Mouse (Mus musculus) heart, postnatal 4 days (tissue): ENCODE results near the gene Cacna1b. TPM values are rescaled to one million over a fixed set of nuclear protein-coding genes. Genes with fewer than 3 reads are reported as not detected.
A peak's percentile ranks its signal among the peaks of the same experiment; 100 is the strongest.

Experiments used
- DNase-seq: peaks from one replicate; pipeline ENCODE4 v3.0.0; 2021
- total RNA-seq, 2 experiments: library from RNA; stranded (reverse); gene quantifications; 2 replicates each; pipeline ENCODE4 v1.2.3; 2021

The Cacna1b gene
- total RNA-seq, 2 experiments from 2014 or later = 0.21 to 0.27 TPM

DNA sequence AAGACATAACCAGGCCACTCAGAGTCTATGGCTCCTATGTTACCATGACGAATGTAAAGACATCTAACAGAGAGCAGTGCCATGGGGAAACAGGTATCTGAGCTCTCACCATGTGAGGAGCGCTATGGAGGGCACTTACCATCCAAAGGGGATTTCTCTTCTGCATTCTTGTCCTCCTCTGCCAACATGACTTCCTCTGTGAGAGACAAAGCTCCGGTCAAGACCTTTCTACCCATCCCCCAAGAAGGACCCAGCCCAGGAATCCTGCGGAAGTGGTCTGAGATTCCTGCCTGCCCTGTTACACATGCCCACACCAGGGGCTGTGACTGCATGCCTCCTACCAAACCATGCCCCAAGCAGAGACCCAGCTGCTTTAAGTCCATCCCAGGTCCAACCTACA is 44.0 kb downstream of the Cacna1b start:
- DNase-seq = no peak

DNA sequence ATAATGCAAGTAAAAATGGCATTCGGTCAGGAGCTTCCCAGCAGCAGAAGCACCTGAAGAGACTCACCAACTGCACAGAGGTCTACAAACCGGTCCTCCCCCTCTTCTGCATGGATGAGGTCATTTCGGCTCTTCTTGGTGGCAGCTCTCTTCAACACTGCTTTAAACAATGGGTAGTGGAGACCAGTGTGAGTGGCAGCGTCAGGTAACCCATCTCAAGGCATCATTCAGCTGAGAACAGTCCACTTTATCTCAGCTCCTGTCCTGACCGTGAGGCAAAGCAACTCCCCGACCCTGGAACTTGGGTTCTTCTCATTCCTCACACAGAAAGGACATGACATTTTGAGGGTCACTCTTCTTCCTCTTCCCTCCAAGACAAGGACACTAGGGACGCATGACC is 45.0 kb downstream of the Cacna1b start:
- no peak for DNase-seq

DNA sequence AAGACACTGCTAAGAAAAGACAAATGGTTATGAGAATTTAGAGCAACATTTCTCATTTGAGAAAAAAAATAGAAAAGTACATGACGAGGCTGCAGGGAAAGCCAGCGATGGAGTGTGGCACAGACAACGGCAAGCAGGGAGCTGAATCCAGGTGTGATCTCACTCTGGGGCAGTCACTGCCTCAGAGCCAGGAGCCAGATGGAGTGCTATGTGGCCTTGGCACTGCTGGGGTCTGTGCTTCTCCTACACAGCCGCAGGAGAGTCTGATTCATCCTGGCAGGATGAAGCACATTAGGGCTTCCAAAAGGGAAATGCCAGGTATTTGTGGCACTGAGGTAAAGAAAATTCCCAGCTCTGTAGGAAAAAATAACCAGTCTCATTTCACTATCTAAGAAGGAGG is 45.5 kb downstream of the Cacna1b start:
- DNase-seq = no peak

DNA sequence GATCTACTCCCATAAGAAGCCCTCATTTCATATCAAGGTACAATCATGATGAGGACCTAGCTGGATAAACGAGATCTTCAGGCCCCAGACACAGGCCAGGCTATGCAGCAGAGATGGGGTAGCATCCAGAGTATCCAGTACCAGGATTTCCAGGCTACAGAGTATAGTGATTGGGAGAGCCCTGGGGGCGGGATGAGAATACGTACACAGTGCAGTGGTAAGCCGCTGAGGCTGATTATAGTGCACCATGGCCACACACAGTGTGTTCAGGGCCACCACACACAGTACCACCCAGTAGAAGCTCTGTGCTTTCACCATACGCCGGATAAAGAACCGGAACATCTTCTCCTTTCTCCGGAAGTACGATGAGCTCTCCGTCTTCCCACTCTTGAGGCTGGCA is 57.0 kb downstream of the Cacna1b start:
- no peak for DNase-seq

DNA sequence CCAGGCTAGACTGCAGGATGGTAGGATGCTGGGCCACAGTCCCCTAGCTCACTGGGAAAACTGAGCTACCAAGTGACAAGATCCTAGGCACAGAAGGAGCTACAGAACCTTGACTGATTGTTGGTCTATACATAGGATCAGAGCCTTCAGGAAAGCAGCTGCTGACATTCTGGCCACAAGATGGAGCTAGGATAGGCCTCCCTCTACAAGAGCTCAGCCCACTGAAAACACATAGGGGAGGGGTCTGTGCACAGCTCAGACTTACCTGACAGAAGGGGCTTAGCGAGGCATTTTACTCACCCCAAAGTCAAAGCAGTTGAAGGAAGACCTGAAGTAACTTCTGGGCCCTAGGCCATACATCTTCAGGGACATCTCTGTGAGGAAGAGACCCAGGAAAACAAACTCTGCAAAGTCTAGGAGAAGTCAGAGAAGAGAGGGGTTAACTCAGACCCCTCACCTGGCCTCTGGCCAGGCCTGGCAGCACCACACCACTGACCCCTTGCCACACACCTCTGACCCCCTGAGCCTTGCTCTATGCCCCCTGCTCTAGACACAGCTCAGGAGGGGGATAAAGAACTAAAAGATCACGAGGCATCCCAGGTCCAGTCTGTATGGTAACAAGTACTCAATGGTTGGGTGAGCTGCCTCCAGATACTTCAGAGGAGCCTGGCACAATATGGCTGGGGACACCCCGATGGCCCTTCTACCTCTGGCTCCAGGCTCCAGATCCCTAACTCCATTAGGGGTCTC is 60.6 kb downstream of the Cacna1b start:
- no peak for DNase-seq

DNA sequence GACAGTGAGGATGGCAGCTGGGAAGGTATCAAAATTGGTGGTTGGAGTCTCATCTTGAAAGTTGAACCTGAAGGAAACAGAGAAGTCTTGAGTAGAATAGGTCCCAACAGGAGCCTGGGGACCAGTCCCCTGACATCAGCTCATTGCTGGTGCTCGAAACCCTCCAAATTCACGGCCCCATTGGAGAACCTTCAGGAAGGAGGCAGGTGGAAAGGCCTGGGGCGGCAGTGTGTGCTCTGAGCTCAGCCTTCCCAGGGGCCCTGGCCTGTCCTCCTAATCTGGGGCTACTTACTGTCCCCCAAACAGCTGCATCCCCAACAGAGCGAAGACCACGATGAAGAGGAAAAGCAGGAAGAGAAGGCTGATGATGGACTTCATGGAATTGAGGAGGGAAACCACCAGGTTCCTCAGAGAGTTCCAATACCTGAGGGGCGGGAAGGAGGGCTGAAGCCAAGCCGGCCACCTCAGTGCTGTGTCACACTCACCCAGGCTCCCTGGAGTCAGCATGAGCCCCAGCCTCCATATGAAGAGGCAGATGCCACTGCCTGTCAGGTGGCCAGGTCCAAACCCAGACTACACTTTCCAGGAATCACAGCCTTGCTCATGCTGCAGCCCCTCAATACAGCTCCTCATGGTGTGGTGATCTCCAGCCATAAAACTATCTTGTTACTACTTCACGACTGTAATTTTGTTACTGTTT is 65.5 kb downstream of the Cacna1b start:
- DNase-seq = no peak

DNA sequence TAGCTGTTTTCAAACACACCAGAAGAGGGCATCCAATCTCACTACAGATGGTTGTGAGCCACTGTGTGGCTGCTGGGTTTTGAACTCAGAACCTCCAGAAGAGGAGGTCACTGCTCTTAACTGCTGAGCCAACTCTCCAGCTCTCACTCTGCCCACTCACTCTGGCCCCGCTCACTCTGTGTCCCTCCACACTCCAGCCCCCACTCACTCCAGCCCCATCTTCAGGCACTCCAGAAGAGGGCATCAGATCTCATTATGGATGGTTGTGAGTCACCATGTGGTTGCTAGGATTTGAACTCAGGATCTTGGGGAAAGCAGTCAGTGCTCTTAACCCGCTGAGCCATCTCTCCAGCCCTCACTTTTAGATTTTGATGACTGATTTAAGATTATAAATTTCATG is 70.6 kb downstream of the Cacna1b start:
- DNase-seq = no peak

DNA sequence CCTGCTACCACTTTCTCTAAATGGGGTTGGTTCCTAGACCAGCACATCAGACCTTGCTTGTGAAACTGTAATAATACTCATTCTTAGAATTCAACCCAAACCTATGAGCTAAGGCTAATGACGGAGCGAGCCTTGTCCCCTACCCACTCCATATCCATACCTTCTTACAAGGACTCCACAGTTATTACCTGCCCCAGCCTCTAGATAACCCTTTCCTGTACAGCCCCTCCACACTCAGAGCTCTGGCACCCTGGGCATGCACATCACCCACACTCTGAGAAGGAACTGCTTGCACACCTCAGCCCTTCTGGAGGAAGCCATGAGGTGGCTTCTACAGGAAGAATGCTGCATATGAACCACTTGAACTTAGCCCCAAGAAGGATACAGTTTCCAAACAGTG is 72.6 kb downstream of the Cacna1b start:
- DNase-seq = no peak

DNA sequence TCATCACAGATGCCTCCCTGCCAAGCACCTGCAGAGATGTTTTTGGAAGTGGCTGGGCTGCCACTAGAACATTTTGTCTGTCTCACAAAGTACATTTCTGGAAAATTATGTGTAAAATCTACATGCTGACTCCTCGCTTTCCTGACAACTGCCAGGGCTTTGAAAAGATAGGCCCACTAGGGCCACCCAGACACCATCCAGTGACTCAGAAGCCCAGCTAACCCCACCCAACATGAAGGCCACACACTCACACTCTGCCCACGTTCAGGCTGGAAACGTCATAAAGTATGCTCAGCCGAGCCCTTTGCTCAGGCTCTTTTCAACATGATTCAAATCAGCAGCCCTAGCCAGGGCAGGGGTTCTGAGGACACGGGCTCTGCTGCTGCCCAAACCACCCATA is 77.6 kb downstream of the Cacna1b start:
- DNase-seq = no peak

DNA sequence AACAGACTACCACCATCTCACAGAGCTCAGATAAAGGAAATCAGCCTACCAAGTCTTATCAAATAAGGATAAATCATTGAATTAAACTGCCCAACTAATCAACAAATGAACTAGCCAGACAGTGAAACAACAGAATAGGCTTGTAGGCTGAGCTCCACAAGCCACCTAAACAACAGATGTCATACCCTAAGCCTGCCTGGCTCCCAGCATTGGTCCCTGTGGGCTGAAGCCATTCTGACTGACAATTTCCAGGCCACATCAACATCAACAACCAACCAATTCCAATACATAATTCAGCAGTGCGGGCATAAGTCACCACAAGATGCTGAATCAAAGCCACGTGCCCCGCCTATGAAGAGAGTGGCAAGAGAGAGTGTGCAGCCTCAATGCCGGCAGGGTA is 78.2 kb downstream of the Cacna1b start:
- DNase-seq = no peak

DNA sequence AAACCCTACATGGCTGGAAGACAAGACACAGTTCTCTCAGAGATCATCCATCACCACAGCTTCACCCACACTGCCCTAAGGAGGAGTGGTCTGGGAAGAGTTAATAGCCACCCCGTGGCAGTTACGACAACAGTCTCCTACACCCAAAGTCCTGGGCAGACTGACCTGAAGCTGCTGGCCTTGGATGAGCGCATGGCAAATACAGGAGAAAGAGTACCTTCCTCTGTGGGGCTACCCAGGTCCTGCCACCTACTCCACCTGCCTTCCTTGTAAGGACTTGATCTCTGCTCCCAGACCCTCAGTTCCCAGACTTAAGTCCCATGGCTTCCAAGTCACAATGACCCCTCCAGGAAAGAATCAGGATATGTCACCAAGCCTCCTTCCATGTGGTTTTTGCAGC is 79.7 kb downstream of the Cacna1b start:
- no peak for DNase-seq

DNA sequence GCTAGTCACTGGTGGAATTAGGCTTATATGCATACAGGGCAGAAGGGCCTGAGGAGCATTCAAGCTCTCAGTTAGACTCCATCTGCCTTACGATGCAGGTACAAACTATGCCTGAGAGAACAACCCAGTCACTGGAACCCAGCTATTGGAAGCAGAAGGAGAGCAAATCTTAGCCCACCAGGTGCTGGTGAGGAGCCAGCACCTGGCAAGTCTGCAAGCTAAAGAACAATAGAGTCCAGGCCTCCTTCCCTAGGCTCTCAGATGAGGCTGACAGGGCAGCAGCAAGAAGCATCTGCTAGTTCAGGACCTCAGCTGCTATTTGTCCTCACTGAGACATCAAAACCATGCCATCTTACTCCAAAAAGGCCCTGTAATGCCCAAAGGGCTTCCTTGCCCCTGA is 82.2 kb downstream of the Cacna1b start:
- no peak for DNase-seq

DNA sequence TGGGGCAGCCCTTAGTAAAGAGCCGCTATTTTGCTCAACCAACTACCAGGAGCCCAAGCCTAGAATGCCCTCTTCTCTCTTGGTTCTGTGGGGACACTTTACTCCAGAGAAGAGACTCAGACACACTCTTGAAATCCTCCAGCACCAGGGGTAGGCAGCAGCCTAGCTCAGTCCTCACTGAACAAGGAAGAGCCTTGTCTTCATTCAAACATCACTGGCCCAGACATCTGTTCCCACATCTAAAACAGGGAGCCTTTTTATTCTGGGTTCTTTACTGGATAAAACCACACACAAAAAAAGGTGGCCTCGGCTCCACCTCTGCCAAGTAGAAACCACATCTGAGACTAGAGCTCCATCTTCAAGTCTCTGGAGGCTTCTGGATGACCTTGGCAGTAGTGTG is 82.8 kb downstream of the Cacna1b start:
- DNase-seq = no peak

DNA sequence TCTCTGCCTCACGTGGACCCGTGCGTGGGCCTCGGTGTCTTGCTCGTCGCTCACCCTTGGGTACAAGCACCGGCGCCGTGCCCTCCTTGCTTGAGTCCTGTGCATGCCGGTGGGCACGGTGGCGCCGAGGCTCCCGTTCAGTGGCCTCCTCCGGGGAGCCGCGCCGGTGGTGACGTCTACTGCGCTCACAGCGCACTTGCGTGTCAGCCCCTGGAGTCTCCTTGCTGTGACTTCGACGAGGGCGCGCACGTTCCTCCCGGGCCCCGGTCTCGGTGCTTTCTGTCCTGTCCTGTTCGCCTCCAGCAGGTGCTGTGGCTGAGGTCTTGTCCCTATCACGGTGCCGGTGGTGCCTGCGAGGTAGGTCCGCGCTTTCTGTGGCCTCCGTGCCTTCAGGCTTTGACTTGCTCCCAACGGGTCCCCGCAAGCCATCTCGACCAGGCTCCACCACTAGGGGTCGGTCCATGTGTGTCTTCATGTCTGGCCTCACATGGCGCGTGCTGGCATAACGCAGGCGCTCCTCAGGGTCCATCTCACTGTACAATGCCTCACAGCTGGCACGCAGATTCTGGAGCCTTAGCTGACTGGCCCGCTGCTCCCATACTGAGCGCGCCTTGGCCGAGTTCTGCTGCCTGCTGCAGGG is 83.8 kb downstream of the Cacna1b start:
- peak; percentile 67 for DNase-seq

DNA sequence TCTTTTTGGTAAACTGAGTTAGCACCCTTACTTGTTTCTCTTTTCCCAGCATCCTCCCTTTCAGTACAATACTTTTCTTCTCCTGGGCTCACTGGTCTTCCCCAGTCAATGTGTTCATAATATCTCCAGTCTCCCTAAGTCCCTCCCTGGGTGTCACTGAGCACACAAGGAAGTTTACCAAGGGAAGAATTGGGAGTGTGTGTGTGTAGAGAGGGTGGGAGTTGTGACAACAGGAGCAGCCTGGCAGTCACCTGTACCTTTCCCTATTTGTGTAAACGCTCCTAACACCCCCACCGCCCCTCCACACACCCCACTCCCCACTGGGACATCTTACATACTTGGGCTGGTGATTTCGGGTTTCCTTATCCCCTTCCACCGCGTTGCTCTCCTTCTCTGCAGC is 84.4 kb downstream of the Cacna1b start:
- DNase-seq = no peak

DNA sequence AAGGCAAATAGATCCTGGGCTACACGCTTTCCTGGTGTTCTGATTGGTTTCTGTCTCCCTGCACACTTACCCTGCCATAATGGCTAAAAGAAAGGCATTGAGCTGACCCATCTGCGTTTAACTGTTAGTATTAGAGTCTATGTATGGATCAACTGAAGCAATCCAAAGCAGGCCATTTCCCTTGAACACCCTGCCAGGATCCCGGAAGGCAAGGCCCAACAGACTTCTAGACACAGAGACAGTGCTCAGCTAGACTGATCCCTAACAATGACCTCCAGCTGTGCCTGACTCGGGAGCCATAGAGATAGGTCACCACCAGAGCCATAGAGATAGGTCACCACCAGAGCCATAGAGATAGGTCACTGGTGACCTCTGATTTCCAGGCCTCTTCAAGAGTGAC is 84.8 kb downstream of the Cacna1b start:
- DNase-seq = no peak

DNA sequence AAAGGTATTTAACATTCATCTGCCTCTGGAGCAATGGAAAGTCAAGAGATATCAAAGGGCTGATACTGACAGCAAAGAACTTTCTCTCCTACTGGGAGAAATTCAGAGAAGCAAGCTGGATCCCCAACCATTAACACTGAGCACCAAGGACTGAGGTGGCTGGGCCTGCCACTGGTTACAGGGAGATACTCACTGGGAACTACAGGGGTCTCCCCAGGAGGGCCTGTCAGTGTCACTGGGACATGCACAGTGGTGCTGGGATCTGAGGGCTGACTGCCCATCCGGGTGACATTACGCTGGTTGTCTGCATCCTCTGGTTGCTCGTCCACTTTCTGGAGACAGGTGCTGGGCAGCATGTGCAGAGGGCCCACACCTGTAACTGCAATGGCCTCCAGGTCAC is 85.3 kb downstream of the Cacna1b start:
- no peak for DNase-seq

DNA sequence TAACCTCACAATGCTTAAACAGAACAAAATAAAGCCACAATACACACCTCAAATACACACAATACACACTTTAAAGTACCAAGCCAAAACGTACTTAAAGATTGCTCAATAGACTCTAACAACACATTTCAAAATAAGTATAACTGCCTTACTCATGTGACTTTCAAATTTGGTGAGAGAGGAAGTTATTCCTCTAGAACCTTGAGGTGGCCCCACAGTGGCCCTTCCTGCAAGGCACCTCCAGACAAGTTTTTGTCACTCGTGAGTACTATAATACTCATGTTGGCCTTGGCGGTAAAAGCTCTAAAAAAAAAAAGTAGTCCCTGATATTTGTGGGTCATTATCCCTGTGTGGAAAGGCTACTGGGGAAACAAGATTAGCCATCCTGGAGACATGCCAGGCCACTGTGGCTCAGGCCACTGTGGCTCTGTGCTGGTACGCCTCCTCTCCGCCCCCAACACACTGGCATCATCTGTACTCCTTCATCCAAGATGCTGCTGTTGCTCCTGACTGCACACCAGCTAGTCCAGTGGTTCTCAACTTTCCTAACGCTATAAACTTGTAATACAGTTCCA is 88.4 kb downstream of the Cacna1b start:
- no peak for DNase-seq

DNA sequence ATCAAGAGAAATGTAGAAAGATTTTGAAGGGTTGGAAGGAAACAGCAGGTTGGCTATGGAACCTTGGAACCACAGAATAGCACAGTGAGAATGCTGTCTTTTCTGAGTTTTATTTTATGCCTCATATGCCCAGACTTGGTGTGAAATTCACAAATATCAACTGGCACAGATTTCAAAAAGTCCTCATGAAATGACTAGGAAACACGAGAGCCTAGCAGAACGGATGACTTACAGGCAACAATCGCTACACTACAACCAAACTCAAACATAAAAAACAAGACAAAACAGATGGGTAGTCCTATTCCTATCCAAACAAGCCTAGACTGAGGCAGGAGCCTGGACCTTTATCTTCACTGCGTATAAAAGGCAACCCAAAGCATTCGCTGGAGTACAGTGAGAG is 94.4 kb downstream of the Cacna1b start:
- DNase-seq = no peak

DNA sequence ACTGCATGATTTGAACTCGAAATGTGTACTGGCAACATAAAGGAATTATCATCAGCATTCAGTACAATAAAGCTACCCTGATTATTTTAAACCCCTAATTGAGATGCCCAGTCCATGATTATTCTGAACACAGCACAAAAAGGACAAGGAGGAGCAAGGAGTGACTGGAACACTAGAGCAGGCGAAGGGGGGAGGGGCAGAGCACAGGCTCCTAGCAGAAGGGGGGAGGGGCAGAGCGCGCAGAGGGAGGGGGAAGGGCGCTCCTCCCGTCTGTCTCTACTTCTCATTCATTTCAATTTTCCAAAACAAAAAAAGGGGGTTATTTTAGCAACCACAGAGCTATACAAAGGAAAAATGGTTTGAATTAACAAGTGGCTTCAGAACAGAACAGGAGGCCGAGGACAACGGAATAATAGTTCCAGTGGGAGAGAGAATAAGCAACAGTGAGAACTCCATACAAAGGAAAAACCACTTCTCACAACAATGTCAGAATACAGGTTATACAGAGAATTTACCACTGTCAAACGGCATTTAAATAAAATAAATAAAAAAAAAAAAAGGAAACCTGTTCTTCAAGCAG is 98.2 kb downstream of the Cacna1b start:
- DNase-seq = no peak

DNA sequence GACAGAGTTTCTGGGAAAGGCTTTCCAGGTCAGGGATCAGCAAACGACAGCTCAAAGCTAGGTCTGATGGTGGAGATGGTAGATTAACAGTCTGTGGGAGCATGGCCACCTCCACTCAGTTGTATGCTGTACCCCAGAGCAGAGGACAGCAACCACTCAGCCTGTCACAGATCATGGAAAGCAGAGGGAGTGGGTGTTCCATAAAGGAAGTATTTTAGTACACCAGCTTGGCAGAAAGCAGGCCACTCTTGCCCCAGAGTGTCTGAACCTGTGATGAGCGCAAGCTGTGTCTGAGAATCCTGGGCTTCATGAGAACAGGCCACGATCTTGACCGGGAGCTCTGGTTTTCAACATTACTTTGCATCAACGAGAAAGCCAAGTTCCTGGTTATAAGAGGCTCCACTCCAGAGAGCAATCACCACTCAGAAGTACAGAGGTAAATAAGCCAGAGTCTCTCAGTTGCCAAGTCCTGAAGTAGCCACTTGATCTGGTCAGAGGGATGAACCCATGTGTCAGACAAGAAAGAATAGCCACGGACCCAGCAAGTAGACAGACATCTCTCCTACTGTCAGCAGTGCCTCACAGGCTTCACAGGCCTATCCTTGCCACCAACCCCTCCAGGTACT is 103.7 kb downstream of the Cacna1b start:
- no peak for DNase-seq

DNA sequence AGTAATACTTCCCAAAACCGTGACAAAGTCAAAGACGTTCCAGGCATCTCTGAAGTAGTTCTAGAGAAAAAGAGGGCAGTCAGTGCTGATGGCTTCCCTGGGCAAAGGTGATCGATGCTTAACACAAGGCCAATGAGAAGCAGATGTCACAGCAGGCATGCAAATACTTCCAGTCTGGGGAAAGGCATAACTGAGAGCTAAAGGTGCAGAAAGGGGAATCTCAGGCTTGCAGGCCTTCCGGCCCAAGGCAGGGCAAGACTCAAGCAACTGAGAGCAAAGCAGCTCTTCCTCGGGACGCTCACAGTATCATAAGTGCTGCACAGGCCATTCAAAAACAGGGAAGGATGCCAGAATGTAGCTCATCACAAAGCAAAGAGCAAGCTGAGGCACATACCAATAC is 114.4 kb downstream of the Cacna1b start:
- no peak for DNase-seq
